Mouse (Mus musculus): ENCODE results near the gene Ddhd1.
"Not testable (repeated sequence)": the region's sequence is repeated elsewhere in the genome, so short reads cannot be mapped to it uniquely, and the experiment has no call there.

The Ddhd1 gene

GRCm38 (mm10) chr14:45580923-45581827, 76.8 kb downstream of the Ddhd1 start:
- in situ Hi-C loops (cut with MseI, MboI), result not testable (repeated sequence)

DNA sequence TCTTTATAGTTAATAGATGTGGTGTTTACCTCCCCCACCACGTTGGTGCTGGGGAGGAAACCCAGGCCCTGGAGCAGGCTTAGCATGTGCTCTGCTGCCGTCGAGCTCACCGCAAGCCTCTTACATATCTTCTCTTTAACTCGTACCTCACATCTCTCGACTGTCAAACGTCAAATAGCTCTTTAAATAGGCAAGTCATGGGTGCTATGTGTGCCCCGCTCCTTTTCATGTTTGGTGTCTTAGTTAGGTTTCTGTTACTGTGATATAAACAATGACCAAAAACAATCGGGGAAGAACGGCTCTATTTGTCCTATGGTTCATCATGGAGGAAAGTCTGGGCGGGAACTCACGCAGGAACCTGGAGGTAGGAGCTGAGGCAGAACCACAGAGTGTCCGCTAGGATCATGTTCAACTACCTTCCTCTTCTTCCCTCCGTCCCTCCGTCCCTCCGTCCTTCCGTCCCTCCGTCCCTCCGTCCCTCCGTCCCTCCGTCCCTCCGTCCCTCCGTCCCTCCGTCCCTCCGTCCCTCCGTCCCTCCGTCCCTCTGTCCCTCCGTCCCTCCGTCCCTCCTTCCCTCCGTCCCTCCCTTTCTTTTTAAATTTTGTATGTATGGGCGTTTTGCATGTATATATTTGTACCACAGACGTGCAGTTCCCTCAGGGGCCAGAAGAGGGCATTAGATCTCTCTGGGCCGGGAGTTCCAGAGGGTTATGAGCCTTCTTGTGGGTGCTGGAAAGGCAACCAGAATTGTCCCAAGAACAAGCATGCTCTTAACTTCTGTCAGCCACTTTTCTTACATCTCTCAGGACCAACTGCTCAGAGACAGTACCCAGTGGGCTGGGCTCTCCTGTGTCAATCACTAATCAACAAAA, 91.6 kb downstream of the Ddhd1 start:
- in situ Hi-C loops (cut with MseI, MboI), result loop anchor here (10.0 kb wide), 2 partner anchors 128 to 208 kb away; no protein-coding TSS in a partner anchor

GRCm38 (mm10) chr14:45565216-45566065, 92.5 kb downstream of the Ddhd1 start:
- in situ Hi-C loops (cut with MseI, MboI), result loop anchor here (10.0 kb wide), 2 partner anchors 129 to 209 kb away; no protein-coding TSS in a partner anchor

- in situ Hi-C loops (cut with MseI, MboI), result loop anchor here (10.0 kb wide), 2 partner anchors 131 to 211 kb away; no protein-coding TSS in a partner anchor
These were observed 94.4 kb downstream of the Ddhd1 start for GRCm38 (mm10) chr14:45563577-45563976.

DNA sequence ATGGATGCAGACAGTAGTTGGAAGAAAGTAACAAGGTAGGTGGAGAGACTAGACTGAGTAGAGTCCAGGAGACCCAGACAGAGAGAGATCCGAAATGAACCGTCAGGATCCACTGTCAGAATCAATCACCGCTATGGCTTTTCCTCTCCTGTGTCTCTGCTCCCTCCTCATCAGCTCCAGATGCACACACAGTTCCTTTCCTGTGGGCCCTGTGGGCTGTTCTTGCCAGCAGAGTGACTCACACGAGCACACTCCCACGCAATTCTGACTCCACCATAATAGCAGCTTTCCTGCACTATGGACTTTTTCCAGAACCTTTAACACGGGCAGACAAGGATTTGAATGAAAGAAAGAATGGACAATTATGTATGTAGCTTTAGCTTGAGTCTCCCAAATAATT, 96.3 kb downstream of the Ddhd1 start:
- in situ Hi-C loops (cut with MseI, MboI), result loop anchor here (10.0 kb wide), 2 partner anchors 133 to 213 kb away; no protein-coding TSS in a partner anchor

DNA sequence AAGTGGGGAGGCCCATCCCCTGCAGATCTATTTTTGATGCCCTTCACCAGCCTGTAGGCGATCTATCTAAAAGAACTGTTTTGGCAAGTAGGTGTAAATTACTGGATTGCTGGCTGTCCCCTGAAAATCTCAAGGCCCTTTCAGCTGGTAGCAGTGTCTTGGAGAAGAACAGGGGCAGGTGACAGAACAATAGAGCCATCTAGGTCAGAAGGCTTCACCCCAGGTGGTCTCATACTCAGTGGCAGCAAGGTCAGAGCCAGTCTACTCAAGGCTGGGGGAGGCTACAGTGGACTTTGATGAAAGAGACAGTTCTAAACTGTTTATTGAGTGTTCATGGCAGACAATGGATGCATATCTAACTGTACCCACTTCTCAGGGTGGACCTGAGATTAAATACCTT, 98.9 kb downstream of the Ddhd1 start:
- in situ Hi-C loops (cut with MseI, MboI), result loop anchor here in 1 of 2 experiments (10.0 kb wide), 1 partner anchor 216 kb away; no protein-coding TSS in a partner anchor

- in situ Hi-C loops (cut with MseI, MboI), result loop anchor here in 1 of 2 experiments (10.0 kb wide), 1 partner anchor 220 kb away; no protein-coding TSS in a partner anchor
These were observed 103.6 kb downstream of the Ddhd1 start for GRCm38 (mm10) chr14:45554336-45554735.

DNA sequence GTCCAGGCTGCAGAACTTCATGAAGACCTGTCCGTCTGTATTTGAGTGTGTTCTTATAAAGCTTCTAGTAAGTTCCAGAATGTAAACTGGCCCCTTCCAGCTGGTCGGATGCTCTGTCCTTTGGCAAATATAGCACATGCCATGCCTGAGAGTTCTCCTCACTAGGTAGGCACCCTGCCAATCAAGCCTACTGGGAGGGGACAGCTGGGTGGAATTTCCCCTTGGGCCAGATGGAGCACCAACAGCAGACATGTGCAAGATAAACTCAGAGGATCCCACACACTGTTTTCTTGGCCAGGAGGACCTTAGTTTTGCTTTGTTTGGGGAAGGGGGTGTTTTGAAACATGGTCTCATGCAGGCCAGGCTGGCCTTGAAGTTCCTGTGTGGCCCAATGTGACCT, 104.1 kb downstream of the Ddhd1 start:
- in situ Hi-C loops (cut with MseI, MboI), result loop anchor here in 1 of 2 experiments (10.0 kb wide), 1 partner anchor 221 kb away; no protein-coding TSS in a partner anchor

DNA sequence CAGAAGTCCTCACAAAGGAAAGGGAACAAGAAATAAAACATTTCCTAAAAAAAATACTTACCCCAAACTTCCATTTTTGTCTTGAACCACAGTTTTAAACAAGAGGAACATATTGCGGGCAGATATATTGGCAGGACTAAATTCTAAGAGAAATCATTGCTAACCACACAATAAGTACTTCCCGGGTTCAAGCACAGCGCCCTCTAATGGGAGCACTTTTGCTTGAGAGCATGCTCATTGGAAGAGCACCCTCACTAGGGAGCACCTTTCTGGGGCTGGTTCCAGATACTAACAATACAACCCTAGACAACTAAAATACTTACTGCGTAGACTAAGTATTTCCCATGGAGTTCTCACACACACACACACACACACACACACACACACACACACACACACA, 105.5 kb downstream of the Ddhd1 start:
- in situ Hi-C loops (cut with MseI, MboI), result loop anchor here in 1 of 2 experiments (10.0 kb wide), 1 partner anchor 222 kb away; no protein-coding TSS in a partner anchor

DNA sequence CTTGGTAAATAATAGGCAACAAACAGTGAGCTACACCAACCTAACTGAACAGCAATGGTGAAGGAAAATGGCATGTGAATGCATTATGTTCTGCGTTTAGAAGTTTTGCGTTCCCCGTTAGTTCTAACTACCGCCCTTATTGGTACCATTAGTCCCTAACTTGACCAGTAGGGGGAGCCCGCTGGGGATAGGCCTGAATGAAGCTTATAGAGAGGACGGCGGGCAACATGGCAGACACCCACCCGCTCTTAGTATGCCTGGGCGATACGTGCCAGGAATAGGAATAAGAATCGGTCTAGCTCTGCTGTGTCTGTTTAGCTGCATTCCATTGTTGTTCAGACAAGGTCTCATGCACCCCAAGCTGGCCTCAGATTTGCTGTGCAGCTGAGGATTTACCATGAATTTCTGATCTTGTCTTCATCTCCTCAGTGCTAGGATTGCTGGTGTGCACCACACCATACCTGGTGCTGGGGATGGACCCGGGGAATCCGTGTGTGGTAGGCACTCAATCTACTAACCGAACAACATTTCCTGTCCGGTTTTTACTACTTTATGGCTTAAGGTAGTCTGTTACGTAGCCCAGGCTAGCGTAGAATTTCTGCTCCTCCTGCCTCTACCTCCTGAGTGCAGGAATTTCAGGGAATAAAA, 106.7 kb downstream of the Ddhd1 start:
- in situ Hi-C loops (cut with MseI, MboI), result loop anchor here in 1 of 2 experiments (10.0 kb wide), 1 partner anchor 224 kb away; no protein-coding TSS in a partner anchor

DNA sequence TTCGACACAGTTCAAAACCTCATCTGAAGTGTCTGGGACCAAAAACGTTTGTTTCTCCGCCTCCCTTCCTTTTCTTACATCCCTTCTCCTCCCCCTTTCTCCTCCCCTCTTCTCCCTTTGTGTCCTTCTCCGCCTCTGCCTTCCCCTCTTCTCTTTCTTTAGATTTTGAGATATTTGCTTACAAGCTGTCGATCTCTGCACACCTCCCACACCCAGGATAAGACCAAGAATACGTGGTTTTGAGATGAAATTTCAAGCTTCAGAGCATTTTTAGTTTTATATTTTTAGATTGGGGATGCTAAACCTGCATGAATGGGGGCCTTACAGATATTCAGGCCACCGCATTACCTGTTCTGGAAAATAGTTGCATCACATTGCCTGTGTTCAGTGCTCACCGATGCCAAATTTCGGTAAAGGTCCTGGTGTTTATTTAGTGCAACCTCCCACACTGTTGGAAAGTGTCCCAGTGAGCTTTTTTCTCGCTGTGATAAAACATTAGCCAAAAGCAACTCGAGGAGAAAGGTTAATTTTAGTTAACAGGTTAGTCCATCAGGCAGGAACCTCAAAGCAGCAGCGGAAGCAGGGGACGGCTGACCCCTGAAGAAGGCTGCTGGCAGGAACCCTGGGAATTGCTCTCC, 107.8 kb downstream of the Ddhd1 start:
- in situ Hi-C loops (cut with MseI, MboI), result loop anchor here in 1 of 2 experiments (10.0 kb wide), 1 partner anchor 225 kb away; no protein-coding TSS in a partner anchor

GRCm38 (mm10) chr14:45548118-45548517, 109.8 kb downstream of the Ddhd1 start:
- in situ Hi-C loops (cut with MseI, MboI), result no loop called here

DNA sequence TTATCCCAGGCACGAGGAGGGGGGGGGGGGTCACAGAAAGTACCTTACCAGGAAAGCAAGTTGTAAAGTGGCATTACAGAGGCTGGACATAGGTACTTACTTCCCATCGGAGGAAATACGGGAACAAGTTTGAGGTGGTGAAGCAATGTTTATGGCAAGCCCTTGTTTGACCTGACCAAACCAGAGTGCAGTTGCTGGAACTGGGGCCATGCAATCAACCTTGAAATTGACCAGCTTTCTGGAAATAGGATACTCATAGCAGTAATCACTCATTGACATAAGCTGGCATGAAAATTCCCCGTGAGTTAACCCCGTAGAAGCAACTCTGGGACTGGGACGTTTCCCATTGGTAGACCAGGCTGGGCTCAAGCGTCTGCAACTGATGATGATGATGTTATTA, 113.0 kb downstream of the Ddhd1 start:
- in situ Hi-C loops (cut with MseI, MboI), result no loop called here

- in situ Hi-C loops (cut with MseI, MboI), result no loop called here
These were observed 113.9 kb downstream of the Ddhd1 start for GRCm38 (mm10) chr14:45544026-45544425.

GRCm38 (mm10) chr14:45539659-45540468, 118.1 kb downstream of the Ddhd1 start:
- in situ Hi-C loops (cut with MseI, MboI), result no loop called here

All from mouse trophoblast stem cell (cell line).